Mouse (Mus musculus) liver, embryonic 11.5 days (tissue): ENCODE measurements around the gene Cysrt1. TPM values are rescaled to one million over a fixed set of nuclear protein-coding genes. Genes with fewer than 3 reads are reported as not detected.
A peak's percentile ranks its signal among the peaks of the same experiment; 100 is the strongest.

Source experiments
- ATAC-seq: fragments of 200-750 bp; cut with Nextera tagmentation; replicated peaks from 2 replicates; pipeline ENCODE4 v1.8.0; 2017; ENCODE audit warnings: moderate number of reproducible peaks, mild to moderate bottlenecking, moderate TSS enrichment, moderate library complexity; ENCODE audit not compliant: low FRiP score
- DNase-seq: peaks from one replicate; pipeline ENCODE4 v3.0.0-alpha.2; 2017; ENCODE audit warnings: low spot score
- H3K27ac ChIP-seq: fragments of 300-500 bp; sonication (generic); 2 replicates; pipeline ENCODE4 v1.5.1; 2014; ENCODE audit warnings: mild to moderate bottlenecking, low read depth, low read length, control low read depth
- H3K27me3 ChIP-seq: fragments of 300-500 bp; sonication (generic); replicated peaks from 2 replicates; pipeline ENCODE4 v1.6.1; 2014; ENCODE audit warnings: low read length, mixed read lengths; ENCODE audit not compliant: control insufficient read depth, insufficient read depth
- H3K36me3 ChIP-seq: fragments of 300-500 bp; sonication (generic); 2 replicates; pipeline ENCODE4 v1.6.1; 2014; ENCODE audit warnings: mild to moderate bottlenecking, low read length, moderate library complexity, mixed read lengths; ENCODE audit not compliant: control insufficient read depth, insufficient read depth
- H3K4me1 ChIP-seq: fragments of 300-500 bp; sonication (generic); replicated peaks from 2 replicates; pipeline ENCODE4 v1.6.1; 2014; ENCODE audit warnings: low read length, mixed read lengths; ENCODE audit not compliant: control insufficient read depth, insufficient read depth
- H3K4me2 ChIP-seq: fragments of 300-500 bp; sonication (generic); 2 replicates; pipeline ENCODE4 v1.6.1; 2014; ENCODE audit warnings: mild to moderate bottlenecking, control low read depth, moderate library complexity
- H3K4me3 ChIP-seq: fragments of 300-500 bp; sonication (generic); 2 replicates; pipeline ENCODE4 v1.5.1; 2014; ENCODE audit warnings: low read depth, low read length, control low read depth
- H3K9ac ChIP-seq: fragments of 300-500 bp; sonication (generic); 2 replicates; pipeline ENCODE4 v1.6.1; 2014; ENCODE audit warnings: low read depth, low read length, control low read depth
- H3K9me3 ChIP-seq: fragments of 300-500 bp; sonication (generic); 2 replicates; pipeline ENCODE4 v1.6.1; 2016; ENCODE audit warnings: low read length, inconsistent platforms, mixed read lengths; ENCODE audit not compliant: control insufficient read depth
- WGBS: fragments of 180-500 bp; shearing (Covaris S2); extraction: QIAGEN DNeasy Blood & Tissue Kit; methylation state at CpG from one replicate; pipeline ENCODE4 v1.1.7; 2014; 5-methylcytosine and 5-hydroxymethylcytosine counted together
- polyA plus RNA-seq: library from polyadenylated mRNA; unstranded; fragments of >200 nt; fragmentation: Nextera tagmentation; extraction: Ambion mirVana; gene quantifications from 2 replicates; pipeline ENCODE4 v1.2.1, GENCODE M21; 2014

Gene Cysrt1
- polyA plus RNA-seq, 1 experiment from 2014 or later: not detected

DNA sequence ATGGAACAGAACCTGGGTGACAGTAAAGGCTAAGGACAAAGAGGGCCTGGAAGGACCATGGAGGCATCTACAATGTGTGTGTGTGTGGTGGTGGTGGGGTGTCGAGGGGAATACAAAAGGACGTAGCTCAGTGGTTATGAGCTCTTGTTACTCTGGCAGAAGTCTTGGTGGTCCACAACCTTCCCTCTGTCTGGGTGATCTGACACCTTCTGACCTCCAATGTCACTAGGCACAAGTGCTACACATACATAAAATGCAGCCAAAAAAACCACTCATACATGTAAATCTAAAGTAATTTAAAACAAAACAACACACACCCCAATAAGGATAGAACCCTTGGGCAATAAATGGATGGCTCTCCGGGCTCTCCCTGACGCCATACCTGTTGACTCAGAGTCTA is 14.8 kb downstream of the Cysrt1 start:
- H3K4me1 ChIP-seq: peaks cover 6% of the 10 kb centered on the region
- H3K27me3 ChIP-seq: no peaks in the 10 kb centered on the region; the same call in 1 of the 2 replicates
- no peaks in the 10 kb centered on the region for H3K9me3 ChIP-seq
- no peak overlapping the region for H3K4me3 ChIP-seq
- H3K4me2 ChIP-seq: no peak overlapping the region
- no peak overlapping the region for H3K27ac ChIP-seq
- H3K9ac ChIP-seq: no peak overlapping the region
- peaks cover 5% of the 10 kb centered on the region; the same call in 1 of the 2 replicates for H3K36me3 ChIP-seq
- WGBS: 93% methylated on average over 4 of the region's 4 CpGs
- DNase-seq (no peak), ATAC-seq (no peak)

DNA sequence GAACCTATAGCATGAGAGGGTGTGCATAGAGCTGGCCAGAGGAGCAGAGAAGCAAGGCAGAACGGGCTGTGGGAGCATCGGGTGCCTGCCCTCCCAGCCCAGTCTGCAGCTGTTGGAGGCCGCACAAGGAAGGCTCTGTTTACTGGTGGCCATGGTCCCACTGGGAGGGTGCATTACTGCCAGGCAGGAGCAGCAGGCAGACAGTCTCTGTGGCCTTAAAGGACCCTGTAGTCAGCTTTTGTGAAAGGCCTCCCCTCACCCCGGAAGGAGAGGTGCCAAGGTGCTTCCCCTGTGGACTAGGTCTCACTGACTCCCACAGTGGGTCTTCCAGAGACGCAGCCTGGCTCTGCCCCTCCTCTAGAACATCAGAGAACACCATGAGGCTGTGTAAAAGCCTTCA is 15.4 kb downstream of the Cysrt1 start:
- H3K4me1 ChIP-seq: peaks cover 6% of the 10 kb centered on the region
- WGBS: 89% methylated on average over 5 of the region's 5 CpGs

DNA sequence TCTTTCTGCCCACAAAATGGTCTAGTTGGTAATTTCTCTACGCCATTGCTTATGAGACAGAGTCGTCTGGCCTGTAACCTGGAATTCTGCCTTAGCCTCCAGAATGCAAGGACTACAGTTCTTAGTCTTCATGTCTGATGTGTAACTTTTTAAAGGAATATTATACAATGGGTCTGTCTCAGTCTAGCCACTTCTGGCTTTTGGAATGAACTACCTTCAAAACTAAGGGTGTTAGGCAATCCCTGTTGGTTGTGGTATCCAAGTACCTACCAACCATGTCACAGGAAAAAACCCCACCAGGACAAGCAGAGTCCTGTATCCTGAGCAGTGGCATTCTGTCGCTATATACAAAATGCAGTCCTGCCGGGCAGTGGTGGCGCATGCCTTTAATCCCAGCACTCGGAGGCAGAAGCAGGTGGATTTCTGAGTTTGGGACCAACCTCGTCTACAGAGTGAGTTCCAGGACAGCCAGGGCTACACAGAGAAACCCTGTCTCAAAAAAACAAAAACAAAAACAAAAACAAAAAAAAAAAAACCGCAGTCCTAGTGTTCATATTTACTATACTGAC is 16.4 kb downstream of the Cysrt1 start:
- H3K4me1 ChIP-seq: peaks cover 6% of the 10 kb centered on the region
- peak overlapping the region; percentile 95 for H3K27ac ChIP-seq
- ATAC-seq: no peak
- H3K4me2 ChIP-seq: peak overlapping the region; percentile 68
- no peak for DNase-seq
- no peaks in the 10 kb centered on the region for H3K27me3 ChIP-seq
- WGBS: 77% methylated on average over 8 of the region's 8 CpGs
- H3K9me3 ChIP-seq: no peaks in the 10 kb centered on the region
- peaks cover 9% of the 10 kb centered on the region for H3K36me3 ChIP-seq
- peak overlapping the region; percentile 82 for H3K4me3 ChIP-seq
- peak overlapping the region; percentile 74 for H3K9ac ChIP-seq

More for the DNA sequence above, 15.4 kb downstream of the Cysrt1 start:
- no peak overlapping the region for H3K9ac ChIP-seq
- no peaks in the 10 kb centered on the region for H3K9me3 ChIP-seq
- ATAC-seq (no peak), DNase-seq (no peak)
- no peak overlapping the region for H3K27ac ChIP-seq
- H3K4me3 ChIP-seq: no peak overlapping the region
- peaks cover 5% of the 10 kb centered on the region; the same call in 1 of the 2 replicates for H3K36me3 ChIP-seq
- no peaks in the 10 kb centered on the region for H3K27me3 ChIP-seq
- H3K4me2 ChIP-seq: no peak overlapping the region

DNA sequence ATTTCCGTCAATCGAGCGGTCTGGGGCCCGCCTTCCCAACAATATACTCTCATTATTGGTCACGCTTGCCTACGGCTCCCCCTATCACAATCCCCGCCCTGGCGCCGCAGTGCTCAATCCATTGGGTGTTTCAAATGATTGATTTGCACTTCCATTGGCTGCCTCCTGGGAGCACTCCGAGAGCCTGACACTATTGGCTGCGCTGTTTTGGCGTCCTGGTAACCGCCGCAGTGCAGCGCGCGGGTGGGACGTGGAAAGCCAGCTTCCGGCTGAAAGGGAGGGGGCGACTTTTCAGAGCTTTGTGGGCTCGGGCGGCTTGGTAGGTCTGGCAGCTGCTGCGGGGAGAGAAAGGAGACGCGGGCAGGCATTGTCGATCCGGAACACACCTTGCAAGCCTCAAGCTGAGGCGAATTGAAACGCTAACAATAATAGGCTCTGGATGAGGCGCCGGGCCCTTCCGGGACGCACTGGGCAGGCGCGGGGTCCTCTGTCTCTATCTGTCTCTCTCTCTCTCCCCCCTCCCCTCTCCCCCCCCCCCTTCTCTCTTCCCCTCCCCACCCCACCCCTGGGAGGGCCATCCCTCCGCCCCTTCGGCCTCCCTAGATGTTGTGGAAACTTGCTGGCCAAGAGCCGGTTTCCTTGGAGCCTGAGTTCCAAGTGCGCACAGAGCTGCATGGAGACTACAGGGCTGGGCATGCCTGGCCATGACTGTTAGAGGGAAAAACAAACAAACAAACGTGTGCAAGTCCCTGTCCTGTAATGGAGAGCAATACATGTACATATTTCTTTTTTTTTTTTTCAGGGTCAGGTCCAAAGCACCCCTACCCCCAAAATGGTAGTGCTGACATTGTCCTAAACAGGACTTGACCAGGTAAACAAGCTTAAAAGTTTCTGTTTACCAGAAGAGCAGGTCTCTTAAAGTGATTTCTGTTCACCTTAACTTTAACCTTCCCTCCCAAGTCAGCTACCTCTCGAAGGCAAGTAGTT is 17.2 kb downstream of the Cysrt1 start:
- Histone ChIP-seq H3K4me1 (peaks cover 6% of the 10 kb centered on the region), H3K9me3 (no peaks in the 10 kb centered on the region), H3K27me3 (no peaks in the 10 kb centered on the region), H3K4me3 (peak overlapping the region; percentile 82), H3K4me2 (peak overlapping the region; percentile 68), H3K27ac (peak overlapping the region; percentile 95), H3K36me3 (peaks cover 9% of the 10 kb centered on the region), H3K9ac (peak overlapping the region; percentile 74)
- ATAC-seq (peak; percentile 91), DNase-seq (peak; percentile 96)
- WGBS: 2% methylated on average over 40 of the region's 41 CpGs

DNA sequence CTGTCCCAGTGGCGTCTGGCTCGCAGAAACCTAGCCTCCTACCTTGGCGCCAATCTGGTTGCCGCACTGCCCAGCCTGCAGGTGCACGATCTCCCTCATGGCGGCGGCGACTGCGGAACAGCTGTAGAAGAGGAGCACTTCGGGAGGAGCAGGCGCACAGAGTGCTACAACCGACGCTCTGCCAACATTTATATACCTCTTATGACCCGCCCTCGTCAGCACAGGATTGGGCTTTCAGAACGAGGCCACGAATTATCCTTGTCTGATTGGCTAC is 17.8 kb downstream of the Cysrt1 start, which contains the start of gene Tubb4b:
Gene Tubb4b, minus strand, starts transcription at position 211 of the 274 bp plus-strand sequence.
- DNase-seq: no peak
- 0% methylated on average over 17 of the region's 17 CpGs for WGBS
- Histone ChIP-seq H3K27me3 (no peaks in the 10 kb centered on the region), H3K9ac (peak within 1 kb of the TSS; percentile 88), H3K36me3 (peaks cover 9% of the 10 kb centered on the region), H3K9me3 (no peaks in the 10 kb centered on the region), H3K27ac (peak within 1 kb of the TSS; percentile 98), H3K4me2 (peak within 1 kb of the TSS; percentile 95), H3K4me3 (peak within 1 kb of the TSS; percentile 82), H3K4me1 (peaks cover 6% of the 10 kb centered on the region)
- no peak for ATAC-seq

DNA sequence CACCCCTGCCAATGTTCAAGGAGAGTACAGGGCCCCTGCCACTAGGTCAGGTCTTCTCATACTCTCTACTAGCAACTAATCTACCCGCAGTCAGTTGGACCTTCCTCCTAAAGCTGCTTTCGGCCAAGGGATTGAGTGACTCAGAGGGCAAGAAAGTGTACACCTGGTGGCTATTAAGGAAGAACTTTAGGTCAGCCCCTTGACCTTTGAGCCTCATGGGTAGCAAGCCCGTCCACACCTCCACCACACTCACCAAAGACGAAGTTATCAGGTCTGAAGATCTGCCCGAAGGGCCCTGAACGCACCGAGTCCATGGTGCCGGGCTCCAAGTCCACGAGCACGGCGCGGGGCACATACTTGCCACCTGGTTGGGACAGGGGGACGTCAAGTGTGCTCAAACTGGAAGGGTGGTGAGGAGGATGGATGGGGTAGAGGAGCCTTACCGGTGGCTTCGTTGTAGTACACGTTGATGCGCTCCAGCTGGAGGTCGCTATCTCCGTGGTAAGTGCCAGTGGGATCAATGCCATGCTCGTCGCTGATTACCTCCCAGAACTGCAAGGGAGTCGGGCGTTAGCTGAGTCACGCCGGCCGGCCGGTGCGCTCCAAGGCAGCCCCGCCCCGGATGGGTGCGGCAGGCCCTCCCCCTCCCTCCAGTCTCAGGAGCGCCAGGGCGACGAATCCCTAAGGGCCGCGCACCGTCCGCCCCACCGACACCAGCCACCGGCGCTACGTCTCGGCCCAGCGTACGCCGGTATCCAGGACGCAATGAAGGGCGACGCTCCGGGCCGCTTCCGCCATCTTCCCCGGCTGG is 18.4 kb downstream of the Cysrt1 start:
- H3K4me3 ChIP-seq: peak overlapping the region; percentile 82
- peaks cover 6% of the 10 kb centered on the region for H3K4me1 ChIP-seq
- peak overlapping the region; percentile 98 for H3K27ac ChIP-seq
- H3K9me3 ChIP-seq: no peaks in the 10 kb centered on the region
- peak; percentile 85 for DNase-seq
- peak; percentile 79 for ATAC-seq
- H3K9ac ChIP-seq: peak overlapping the region; percentile 88
- H3K36me3 ChIP-seq: peaks cover 9% of the 10 kb centered on the region
- H3K4me2 ChIP-seq: peak overlapping the region; percentile 95
- H3K27me3 ChIP-seq: no peaks in the 10 kb centered on the region
- under 1% methylated on average over 53 of the region's 53 CpGs for WGBS

DNA sequence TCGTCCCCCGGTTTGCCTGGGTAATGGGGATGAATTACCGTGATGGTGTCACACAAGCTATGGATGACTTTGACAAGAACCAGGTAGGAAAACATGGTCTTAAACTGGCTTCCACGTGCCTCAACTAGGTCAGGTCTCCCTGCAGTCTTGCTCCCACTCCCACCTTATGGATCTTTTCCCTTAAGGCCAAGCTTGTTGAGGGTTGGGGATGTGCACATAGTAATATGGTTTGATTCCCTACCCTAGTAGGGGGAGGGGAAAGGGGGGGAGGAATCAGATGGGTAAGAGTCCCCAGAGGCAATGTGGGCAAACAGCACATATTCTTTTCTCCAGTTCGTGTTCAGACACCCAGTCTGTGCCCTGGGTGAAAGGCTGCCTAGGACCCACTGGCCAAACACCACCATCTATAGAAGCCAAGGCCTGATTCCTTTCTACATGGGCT is 20.9 kb downstream of the Cysrt1 start:
- no peaks in the 10 kb centered on the region for H3K9me3 ChIP-seq
- H3K36me3 ChIP-seq: peaks cover 9% of the 10 kb centered on the region
- H3K4me3 ChIP-seq: no peak overlapping the region; the same call in 1 of the 2 replicates
- H3K27ac ChIP-seq: no peak overlapping the region
- no peak overlapping the region for H3K4me2 ChIP-seq
- ATAC-seq (no peak), DNase-seq (no peak)
- H3K9ac ChIP-seq: no peak overlapping the region
- peaks cover 6% of the 10 kb centered on the region for H3K4me1 ChIP-seq
- WGBS: 62% methylated on average over 5 of the region's 5 CpGs
- H3K27me3 ChIP-seq: no peaks in the 10 kb centered on the region

DNA sequence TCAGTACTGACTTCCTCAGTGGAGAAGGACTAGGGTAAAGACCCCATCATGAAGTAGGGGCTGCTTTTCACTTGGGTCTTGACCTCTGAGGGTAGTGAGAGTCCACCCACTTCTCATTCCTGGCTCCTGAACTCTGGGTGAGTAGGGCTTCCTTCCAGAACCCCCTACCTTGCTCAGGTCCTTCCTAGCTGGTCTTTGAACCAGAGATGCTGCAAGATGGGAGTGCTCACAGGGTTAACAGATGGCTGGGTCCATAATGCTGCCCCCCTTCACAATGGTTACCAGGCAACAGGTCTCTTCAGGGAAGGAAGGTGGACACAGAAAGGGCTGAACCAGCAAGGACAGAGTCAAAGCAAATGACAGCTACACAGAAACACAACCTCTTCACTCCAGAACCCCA is 23.8 kb downstream of the Cysrt1 start, which contains the start of gene Fam166a:
Gene Fam166a, plus strand, starts transcription at position 301 of the 400 bp plus-strand sequence.
- Histone ChIP-seq H3K27me3 (no peaks in the 10 kb centered on the region), H3K9me3 (no peaks in the 10 kb centered on the region), H3K27ac (no peak within 1 kb of the TSS), H3K36me3 (peaks cover 7% of the 10 kb centered on the region), H3K4me3 (no peak within 1 kb of the TSS), H3K4me2 (no peak within 1 kb of the TSS), H3K4me1 (no peaks in the 10 kb centered on the region; the same call in 1 of the 2 replicates), H3K9ac (no peak within 1 kb of the TSS)
- ATAC-seq (no peak), DNase-seq (no peak)
